Mouse (Mus musculus) frontal cortex, postnatal 10 days (tissue): Measurements from ENCODE around the gene Ftcd.

Experiments used
- DNase-seq, 2 experiments: peaks; one replicate each; pipeline ENCODE4 v3.0.0; 2022; ENCODE audit warnings: low spot score in 2 of 2, mixed read lengths in 1 of 2

Gene Ftcd

DNA sequence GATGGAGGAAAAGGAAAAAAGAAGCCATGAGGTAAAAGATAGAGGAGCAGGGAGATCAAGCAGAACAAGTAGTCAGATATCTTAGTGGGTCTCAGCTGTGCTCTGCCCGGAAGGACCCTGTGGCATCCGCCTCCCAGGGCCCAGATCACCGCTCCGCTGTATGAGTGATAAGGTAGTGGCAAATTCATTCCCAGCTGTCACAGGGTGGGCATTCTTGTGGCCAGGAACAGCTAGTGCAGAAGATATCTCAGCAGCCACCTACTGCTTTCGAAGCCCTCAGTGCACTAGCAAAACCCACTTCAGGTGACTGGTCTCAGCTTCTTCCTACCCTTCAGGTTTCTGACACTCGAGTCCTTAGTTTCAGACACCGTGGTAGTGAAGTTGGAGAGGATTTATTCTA lies 37.0 kb downstream of the Ftcd start:
- DNase-seq = no peak

DNA sequence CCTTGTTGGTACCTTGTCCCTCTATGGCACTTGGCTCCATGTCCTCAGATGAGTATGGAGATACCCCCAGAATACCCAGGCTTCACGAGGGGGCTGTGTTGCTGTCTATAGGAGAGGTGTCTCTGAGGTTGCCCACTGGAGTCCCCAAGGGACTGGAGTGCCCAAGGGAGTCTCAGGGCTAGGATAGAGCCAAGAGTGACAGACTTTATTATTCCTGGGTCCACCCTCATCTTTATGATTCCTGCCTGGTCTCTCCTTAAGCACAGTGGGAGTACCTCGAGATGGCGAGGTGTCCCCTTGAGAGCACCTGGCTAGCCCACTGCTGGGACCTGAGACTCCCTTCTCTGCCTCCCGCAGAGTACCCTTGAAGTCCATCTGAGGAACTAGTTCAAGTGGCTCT lies 47.0 kb downstream of the Ftcd start:
- no peak for DNase-seq

DNA sequence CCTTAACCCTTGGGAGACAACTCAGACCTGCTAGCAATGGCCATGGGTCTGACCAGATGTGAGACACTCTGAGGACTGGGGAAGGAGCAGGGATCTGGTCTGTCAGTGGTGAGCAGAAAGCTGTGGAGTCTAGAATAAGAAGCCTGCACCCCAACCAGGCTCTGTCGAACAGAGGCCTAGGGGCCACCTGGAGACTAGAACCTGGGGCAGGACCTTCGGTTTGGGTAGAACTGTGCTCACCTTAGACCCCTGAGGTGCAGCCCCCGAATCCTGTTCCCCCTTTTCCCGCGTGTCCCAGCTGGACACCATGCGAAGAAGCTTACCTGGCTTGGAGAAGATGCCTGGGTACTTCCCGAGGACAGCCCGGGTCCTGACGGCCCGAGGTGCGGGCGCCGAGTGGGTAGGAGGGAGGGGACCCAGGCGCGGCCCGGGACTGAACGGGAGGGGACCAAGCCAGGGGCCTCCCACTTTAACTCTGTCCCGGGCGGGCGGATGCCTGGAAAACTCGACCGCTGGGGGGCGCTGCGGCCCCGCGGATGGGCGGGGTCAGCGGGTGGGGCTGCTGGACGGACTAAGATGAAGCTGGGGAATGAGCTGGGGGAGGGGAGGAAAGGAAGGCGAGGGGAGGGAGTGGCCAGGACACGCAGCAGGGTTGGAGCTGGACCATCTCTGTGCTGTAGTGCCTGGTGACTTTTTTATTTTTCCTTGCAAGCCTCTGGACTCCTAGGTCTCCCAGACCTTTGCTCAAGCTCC lies 47.7 kb downstream of the Ftcd start, which contains the start of gene Col6a2:
Col6a2 (minus strand) TSS at position 703 of the 753 bp plus-strand sequence.
- peak; percentile 43 to 66 for DNase-seq

DNA sequence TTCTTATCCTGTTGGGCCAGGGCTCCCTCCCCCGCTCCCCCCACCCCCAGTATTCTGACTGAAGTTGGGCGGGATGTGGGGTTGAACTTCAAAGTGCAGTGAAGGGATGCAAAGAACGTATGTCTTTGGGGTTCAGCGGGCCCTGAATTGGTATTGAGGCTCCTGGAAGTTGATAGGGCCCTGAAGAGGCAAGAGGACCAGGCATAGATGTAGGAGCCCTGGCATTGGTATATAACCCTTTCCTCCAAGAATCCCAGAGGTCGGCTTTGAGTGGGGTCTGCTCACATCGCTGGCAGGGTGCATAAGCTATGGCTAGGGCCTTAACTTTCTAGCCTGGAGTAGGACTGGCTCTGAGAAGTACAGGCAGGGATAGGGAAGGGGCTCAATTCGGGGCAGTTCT lies 48.3 kb downstream of the Ftcd start:
- no peak for DNase-seq

DNA sequence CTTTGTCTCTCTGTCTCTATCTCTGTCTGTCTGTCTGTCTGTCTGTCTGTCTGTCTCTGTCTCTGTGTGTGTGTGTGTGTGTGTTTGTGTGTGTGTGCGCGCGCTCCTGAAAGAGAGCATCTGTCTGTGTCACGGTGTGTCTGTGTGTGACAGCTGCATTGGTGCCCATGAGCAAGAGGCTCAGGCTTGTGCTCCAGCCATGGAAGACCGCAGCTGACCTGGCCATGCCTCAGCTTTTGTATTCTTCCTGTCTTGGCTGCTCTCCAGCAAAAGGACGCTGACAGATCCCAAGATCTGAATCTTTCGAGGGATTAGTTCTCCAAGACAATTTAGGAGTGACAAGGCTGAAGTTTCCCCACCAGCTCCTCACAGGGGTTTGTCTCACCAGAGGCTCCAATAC lies 49.5 kb downstream of the Ftcd start:
- no peak for DNase-seq

DNA sequence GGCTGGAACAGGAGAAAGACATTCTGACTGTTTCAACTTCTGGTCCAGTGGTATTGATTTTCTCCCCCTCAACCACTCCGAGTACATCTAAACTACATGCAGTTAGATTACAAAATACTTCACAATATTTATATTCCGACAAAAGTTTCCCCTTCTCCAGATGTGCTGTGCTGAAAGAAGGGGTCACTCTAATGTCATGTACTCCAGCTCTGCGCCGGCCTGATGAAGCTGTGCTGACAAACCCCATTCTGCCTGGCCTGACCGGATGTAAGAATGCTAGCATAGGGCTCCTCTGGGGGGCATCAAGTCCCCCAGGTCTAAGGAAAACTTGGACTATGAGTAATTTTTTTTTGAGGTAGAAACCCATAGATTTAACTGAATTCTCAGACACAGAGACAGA lies 52.3 kb downstream of the Ftcd start:
- DNase-seq = no peak

DNA sequence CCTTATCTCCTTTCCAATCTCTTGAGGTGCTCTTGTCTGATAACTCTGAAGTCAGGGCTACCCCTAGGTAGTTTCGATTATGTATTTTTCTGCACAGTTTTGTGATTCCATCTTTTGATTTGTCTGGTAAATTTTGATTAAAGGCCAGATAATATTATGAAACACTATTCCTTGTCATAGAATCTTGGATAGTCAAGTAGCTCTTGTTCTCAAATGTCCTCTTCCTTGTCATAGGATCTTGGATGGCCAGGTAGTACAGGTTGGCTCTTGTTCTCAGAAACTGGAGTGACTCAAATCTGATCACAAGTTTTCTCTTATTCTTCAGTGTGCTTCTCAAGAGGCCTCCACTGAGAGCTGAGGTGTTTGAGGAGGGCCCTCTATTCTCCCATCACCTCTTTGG lies 55.2 kb downstream of the Ftcd start:
- DNase-seq = no peak

DNA sequence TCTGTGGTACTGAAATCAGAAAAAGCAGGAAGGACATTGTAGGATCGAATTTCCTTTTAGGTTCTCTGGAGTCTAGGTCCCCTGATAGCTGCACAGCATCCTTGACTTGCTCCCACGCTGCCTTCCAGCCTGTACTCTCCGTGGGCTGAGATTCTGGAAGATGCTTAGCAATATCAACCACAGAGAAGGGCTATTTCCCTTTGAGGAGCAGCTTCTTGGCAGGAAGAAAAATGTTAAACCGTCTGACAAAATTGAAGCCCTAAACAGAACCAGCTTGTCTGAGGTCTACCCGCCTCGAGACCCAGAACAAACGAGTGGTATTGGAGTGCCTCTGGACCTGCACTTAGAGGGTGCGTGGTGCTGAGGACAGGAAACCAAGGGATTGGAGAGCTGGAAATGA lies 57.2 kb downstream of the Ftcd start:
- DNase-seq = no peak

DNA sequence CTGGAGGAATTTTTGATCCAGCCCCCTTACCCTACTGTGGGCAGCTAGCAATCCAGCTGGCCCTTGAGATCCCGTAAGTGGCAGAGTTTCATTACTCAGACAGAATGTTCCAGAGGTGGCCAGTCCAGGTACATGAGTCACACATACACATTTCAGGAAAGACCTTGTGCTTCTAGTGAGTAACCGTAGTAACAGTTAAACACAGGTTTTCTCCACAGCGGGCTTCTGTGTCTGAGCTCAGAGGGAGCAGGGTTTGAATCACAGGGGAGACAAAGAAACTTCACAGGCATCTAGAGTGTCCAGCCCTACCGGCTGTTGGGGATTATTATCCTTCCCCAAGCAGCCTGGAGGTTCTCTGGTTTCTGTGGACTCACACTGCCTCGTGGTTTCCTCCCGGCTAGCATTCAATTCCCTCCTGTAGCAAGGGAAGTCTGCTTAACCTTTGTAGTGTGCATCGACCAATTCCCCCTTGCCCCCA lies 58.7 kb downstream of the Ftcd start:
- no peak for DNase-seq

DNA sequence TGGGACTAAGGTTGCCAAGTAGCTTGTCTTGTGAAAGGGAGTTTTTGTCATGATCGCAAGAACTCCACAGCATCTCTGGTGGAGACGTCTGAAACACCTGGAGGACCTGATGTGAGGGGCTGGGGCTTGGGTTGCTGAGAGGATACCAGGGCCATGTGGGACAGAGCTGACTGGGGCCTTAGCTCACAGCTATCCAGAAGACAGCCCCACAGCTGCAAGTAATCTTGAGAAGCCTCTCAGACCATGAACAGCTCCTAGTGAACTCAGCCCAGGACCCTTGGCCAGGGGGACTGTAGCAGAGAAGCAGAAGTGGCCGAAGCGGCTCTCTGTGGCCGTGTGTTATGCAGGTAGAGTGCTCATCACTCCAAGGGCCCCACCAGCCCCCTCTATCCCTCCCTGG lies 59.1 kb downstream of the Ftcd start:
- no peak for DNase-seq

DNA sequence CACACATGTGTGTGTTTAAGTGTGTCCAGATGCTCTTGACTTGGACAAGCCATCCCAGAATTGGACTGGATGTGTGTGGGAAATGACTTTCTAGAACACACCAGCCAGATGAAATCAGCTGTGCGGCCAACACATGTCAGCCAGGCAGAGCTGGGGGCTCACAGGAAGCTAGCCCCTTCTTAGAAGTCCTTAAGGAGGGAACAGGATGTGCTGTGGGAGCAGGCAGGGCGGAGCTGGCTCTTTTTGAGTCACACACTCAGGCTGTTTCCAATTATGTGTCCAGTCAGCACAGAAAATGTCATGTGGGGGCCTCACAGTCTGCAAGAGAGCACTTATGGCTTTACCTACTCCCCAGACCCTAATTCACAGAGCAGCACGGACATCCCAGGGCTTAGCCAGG lies 60.6 kb downstream of the Ftcd start:
- no peak for DNase-seq

DNA sequence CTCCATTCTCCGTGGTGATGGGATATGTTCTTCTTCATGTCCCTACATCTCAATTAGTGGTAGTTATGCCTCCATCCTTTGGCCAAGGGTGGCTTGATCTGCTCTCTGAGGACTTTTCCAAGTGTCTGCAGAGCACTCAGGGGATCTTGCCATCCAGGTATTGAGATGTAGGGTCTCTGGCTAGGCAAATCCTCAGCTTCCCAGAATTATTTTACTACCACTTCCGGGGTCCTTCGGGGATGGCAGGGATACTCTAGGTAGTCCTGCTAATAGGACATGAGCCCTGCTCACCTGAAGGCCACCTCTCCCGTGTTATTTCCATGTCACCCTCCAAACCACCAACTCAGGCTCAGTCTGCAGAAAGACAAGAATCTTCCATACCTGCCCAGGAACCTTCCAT lies 61.2 kb downstream of the Ftcd start:
- DNase-seq = no peak
